Mouse (Mus musculus): ENCODE data around the gene Wdr18. TPM values are rescaled to one million over a fixed set of nuclear protein-coding genes. Genes with fewer than 3 reads are reported as not detected.
"Not testable (repeated sequence)": the region's sequence is repeated elsewhere in the genome, so short reads cannot be mapped to it uniquely, and the experiment has no call there.

The Wdr18 gene
- total RNA-seq, 1 experiment from 2014 or later = 23.0 TPM

- no peak for ATAC-seq (replicated peaks in 1 of 2; ENCODE audit: insufficient read depth in 1 of 2, low FRiP score in 2 of 2, low TSS enrichment in 1 of 2, low read depth in 1 of 2, poor library complexity in 2 of 2, severe bottlenecking in 2 of 2)
Observed at GRCm38 (mm10) chr10:79937775-79938526, 22.0 kb upstream of the Wdr18 start.

GRCm38 (mm10) chr10:79940749-79941148 is 19.2 kb upstream of the Wdr18 start:
- ATAC-seq (replicated peaks in 1 of 2; ENCODE audit: insufficient read depth in 1 of 2, low FRiP score in 2 of 2, low TSS enrichment in 1 of 2, low read depth in 1 of 2, poor library complexity in 2 of 2, severe bottlenecking in 2 of 2) = peak; percentile 65 to 69

GRCm38 (mm10) chr10:79942988-79943387 is 17.0 kb upstream of the Wdr18 start:
- no peak for ATAC-seq (replicated peaks in 1 of 2; ENCODE audit: insufficient read depth in 1 of 2, low FRiP score in 2 of 2, low TSS enrichment in 1 of 2, low read depth in 1 of 2, poor library complexity in 2 of 2, severe bottlenecking in 2 of 2)

DNA sequence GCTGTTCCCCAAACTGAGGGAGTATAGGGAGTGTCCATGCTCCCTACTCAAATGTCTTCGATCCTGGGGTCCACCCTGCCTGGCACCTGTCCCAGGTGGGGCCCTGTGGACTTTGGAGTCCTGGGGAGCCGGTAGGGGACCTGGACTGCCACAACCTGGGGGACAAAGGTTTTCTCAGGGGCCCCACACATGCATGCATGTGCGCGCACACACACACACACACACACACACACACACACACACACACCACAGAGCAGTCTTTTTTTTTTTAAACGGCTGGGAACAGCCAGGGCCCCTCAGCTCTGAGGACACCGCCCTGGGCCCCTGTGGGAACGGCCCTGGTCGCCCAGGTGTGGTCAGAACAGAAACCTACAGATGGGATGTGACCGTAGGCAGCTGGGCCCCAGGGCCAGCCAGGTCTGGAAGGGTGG is 16.5 kb upstream of the Wdr18 start:
- ATAC-seq (replicated peaks in 1 of 2; ENCODE audit: insufficient read depth in 1 of 2, low FRiP score in 2 of 2, low TSS enrichment in 1 of 2, low read depth in 1 of 2, poor library complexity in 2 of 2, severe bottlenecking in 2 of 2) = no peak

- no peak for ATAC-seq (replicated peaks in 1 of 2; ENCODE audit: insufficient read depth in 1 of 2, low FRiP score in 2 of 2, low TSS enrichment in 1 of 2, low read depth in 1 of 2, poor library complexity in 2 of 2, severe bottlenecking in 2 of 2)
Observed at GRCm38 (mm10) chr10:79945507-79946234, 14.3 kb upstream of the Wdr18 start.

GRCm38 (mm10) chr10:79946752-79947322 is 13.1 kb upstream of the Wdr18 start:
- peak; percentile 18 to 56; a peak in 2 of 4 replicates for ATAC-seq (replicated peaks in 1 of 2; ENCODE audit: insufficient read depth in 1 of 2, low FRiP score in 2 of 2, low TSS enrichment in 1 of 2, low read depth in 1 of 2, poor library complexity in 2 of 2, severe bottlenecking in 2 of 2)

GRCm38 (mm10) chr10:79947502-79947901 is 12.4 kb upstream of the Wdr18 start:
- no peak for ATAC-seq (replicated peaks in 1 of 2; ENCODE audit: insufficient read depth in 1 of 2, low FRiP score in 2 of 2, low TSS enrichment in 1 of 2, low read depth in 1 of 2, poor library complexity in 2 of 2, severe bottlenecking in 2 of 2)

DNA sequence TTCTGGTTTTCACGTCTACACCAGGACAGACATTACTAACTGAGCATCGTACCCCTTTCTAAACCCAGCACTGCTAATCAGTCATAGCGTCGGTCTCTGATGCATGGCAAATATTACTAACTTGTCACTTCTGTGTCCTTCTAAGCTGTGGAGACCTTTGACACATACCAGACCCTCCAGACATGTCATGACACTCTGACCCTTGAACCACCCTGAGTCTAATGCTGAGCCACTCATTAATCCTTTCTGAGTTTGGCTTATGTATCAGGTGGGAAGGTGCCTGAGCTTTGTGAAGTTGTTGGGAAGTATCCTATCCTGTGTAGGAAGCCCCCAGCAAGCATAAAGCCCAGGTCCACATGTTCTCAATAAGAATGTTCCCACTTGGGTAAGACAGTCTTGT is 10.1 kb upstream of the Wdr18 start:
- no peak for ATAC-seq (replicated peaks in 1 of 2; ENCODE audit: insufficient read depth in 1 of 2, low FRiP score in 2 of 2, low TSS enrichment in 1 of 2, low read depth in 1 of 2, poor library complexity in 2 of 2, severe bottlenecking in 2 of 2)

- no peak for ATAC-seq (replicated peaks in 1 of 2; ENCODE audit: insufficient read depth in 1 of 2, low FRiP score in 2 of 2, low TSS enrichment in 1 of 2, low read depth in 1 of 2, poor library complexity in 2 of 2, severe bottlenecking in 2 of 2)
Observed at GRCm38 (mm10) chr10:79950661-79951060, 9.3 kb upstream of the Wdr18 start.

- no peak for ATAC-seq (replicated peaks in 1 of 2; ENCODE audit: insufficient read depth in 1 of 2, low FRiP score in 2 of 2, low TSS enrichment in 1 of 2, low read depth in 1 of 2, poor library complexity in 2 of 2, severe bottlenecking in 2 of 2)
Observed at GRCm38 (mm10) chr10:79953946-79954345, 6.0 kb upstream of the Wdr18 start.

DNA sequence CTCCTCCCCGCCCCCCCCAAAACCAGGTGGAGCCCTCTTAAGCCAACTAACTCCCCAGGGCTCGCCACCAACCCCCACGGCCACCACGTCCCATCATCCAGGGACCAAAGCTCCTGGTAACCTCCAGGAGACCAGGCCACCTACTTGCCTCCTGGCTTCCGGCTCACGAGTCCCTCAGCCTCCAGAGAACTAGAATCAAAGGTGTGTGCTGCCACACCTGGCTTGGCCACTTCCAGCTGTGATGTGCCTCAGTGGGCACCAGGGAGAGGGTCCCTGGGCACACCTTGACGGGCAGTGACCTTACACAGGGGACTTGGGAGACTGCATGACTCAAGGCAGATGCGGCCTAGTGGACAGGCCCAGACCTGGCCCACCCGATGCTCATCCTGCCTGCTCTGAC is 4.3 kb upstream of the Wdr18 start:
- no peak for ATAC-seq (replicated peaks in 1 of 2; ENCODE audit: insufficient read depth in 1 of 2, low FRiP score in 2 of 2, low TSS enrichment in 1 of 2, low read depth in 1 of 2, poor library complexity in 2 of 2, severe bottlenecking in 2 of 2)

GRCm38 (mm10) chr10:79956643-79957154 is 3.3 kb upstream of the Wdr18 start:
- no peak for ATAC-seq (replicated peaks in 1 of 2; ENCODE audit: insufficient read depth in 1 of 2, low FRiP score in 2 of 2, low TSS enrichment in 1 of 2, low read depth in 1 of 2, poor library complexity in 2 of 2, severe bottlenecking in 2 of 2)

- ATAC-seq (replicated peaks in 1 of 2; ENCODE audit: insufficient read depth in 1 of 2, low FRiP score in 2 of 2, low TSS enrichment in 1 of 2, low read depth in 1 of 2, poor library complexity in 2 of 2, severe bottlenecking in 2 of 2) = peak; percentile 67 to 77
Observed at GRCm38 (mm10) chr10:79958140-79958816, 1.7 kb upstream of the Wdr18 start.

DNA sequence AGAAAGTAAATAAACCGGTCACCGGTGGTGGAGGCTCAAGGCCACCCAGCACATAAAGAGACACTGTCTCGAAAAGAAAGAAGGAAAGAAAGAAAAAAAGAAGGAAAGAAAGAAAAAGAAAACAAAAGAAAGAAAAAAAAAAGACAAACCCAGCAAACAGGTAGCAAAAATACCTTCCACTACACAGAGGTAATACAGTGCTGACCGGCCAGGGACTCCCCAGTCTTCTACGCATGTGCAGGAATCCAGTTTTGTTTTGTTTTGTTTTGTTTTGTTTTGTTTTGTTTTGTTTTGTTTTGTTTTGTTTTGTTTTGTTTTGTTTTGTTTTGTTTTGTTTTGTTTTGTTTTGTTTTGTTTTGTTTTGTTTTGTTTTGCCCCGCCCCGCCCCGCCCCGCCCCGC is 540 bp upstream of the Wdr18 start:
- not testable (repeated sequence) for ATAC-seq (replicated peaks in 1 of 2; ENCODE audit: insufficient read depth in 1 of 2, low FRiP score in 2 of 2, low TSS enrichment in 1 of 2, low read depth in 1 of 2, poor library complexity in 2 of 2, severe bottlenecking in 2 of 2)

DNA sequence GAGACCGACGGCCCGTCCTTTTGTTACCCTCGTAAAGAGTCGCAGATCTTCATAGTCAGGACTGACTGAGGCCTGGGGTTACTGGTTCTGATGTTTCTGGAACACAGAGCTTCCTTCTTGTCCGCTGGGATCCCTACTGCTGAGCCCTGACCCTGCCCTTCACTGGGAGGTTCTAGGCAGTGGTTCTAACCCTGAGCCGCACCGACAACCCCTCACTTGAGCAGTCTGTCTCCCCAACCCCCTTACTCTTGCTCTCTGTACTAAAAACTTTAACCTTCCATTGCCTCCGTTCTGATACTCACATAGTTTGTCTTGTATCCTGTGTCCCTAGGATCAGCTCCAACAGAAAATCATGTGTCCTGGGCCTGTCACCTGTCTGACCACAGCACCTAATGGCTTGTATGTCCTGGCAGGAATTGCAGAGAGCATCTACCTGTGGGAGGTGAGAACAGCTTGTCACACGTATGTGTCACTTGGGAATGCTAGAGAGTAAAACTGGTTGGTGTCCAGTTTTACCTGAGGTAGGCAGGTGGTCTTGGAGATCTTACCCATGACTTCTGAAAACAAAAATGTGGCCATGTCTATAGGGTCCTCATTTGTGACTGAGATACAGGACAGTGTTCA is 831 bp downstream of the Wdr18 start:
- ATAC-seq (replicated peaks in 1 of 2; ENCODE audit: insufficient read depth in 1 of 2, low FRiP score in 2 of 2, low TSS enrichment in 1 of 2, low read depth in 1 of 2, poor library complexity in 2 of 2, severe bottlenecking in 2 of 2) = no peak

GRCm38 (mm10) chr10:79964727-79965126 is 4.8 kb downstream of the Wdr18 start:
- ATAC-seq (replicated peaks in 1 of 2; ENCODE audit: insufficient read depth in 1 of 2, low FRiP score in 2 of 2, low TSS enrichment in 1 of 2, low read depth in 1 of 2, poor library complexity in 2 of 2, severe bottlenecking in 2 of 2) = no peak

- no peak for ATAC-seq (replicated peaks in 1 of 2; ENCODE audit: insufficient read depth in 1 of 2, low FRiP score in 2 of 2, low TSS enrichment in 1 of 2, low read depth in 1 of 2, poor library complexity in 2 of 2, severe bottlenecking in 2 of 2)
Observed at GRCm38 (mm10) chr10:79965325-79965724, 5.4 kb downstream of the Wdr18 start.

All from hematopoietic stem cell, adult 5-6 weeks (primary cell).